Mouse (Mus musculus): ENCODE results near the gene Gm4981.
"Not testable (repeated sequence)": the region's sequence is repeated elsewhere in the genome, so short reads cannot be mapped to it uniquely, and the experiment has no call there.

Gm4981 gene

DNA sequence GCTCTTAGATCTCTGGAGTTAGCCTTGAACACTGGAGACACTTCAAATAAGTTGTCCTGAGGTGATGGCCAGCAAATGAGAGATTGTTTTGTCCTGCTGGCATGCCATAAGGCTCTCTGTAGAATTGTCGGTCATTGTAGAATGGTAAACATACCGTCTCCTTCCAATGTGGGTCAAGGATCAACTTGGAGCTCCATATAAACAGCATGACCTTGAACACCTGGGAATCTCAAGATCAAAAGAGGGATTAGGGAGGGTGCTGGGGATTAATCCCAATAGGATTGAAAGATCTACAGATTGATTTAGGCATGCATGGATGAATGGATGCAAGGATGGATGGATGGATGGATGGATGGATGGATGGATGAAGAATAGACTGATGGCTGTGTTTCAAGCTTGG, 14.9 kb downstream of the Gm4981 start:
- DNase-seq, result not testable (repeated sequence)

- DNase-seq, result no peak
Measured at GRCm38 (mm10) chr10:58220726-58221125, 15.8 kb downstream of the Gm4981 start.

DNA sequence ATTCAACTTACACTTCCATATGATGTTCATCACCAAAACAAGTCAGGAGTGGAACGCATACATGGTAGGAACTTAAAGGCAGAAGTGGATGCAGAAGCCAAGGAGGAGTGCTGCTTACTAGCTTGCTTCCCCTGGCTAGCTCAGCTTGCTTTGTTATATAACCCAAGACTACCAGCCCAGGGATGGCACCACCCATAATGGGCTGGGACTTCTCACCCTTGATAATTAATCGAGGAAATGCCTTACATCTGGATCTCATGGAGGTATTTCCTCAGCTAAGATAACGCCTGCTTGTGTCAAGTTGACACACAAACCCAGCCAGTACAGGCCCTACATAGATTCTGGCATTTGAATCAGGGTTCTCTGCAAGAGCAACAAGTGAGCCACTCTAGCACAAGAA, 19.1 kb downstream of the Gm4981 start:
- DNase-seq, result no peak

GRCm38 (mm10) chr10:58215353-58215752, 21.1 kb downstream of the Gm4981 start:
- DNase-seq, result no peak

DNA sequence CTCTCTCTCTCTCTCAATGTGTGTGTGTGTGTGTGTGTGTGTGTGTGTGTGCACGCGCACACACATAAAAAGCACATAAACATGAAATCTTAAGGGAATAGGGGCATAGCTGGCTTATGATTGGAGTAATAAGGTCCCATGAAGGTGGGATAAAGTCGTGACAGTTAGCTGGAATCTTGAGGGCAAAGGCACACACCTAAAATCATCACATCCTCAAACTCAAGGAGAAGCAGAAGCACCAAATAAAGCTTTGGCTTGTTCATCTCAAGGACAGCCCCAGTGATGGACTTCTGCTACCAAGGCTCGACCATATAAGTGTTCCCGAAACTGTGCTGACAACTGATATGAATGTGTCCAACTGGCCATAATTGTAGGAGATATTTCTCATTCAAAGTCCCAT, 21.6 kb downstream of the Gm4981 start:
- DNase-seq, result no peak

GRCm38 (mm10) chr10:58214497-58214896, 22.0 kb downstream of the Gm4981 start:
- DNase-seq, result no peak

DNA sequence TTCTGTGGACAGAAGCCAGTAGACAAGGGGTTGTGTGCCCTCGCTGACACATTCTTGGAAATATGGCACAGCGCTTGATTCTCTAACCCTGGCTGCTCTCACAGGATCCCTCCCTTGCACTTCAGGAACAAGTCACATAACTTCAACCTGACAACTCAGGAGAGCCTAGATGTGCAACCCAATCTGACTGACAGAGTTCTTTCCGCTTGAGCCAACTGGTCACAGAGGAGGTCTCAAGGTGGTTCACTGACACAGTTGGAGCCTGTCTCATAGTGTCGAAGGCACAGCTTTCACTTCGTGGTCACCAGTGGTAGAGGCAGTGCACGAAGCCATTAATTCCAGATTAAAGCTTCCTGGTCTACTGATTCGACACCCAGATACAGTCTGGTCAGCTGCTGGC, 24.3 kb downstream of the Gm4981 start:
- no peak for DNase-seq

GRCm38 (mm10) chr10:58211213-58211612, 25.3 kb downstream of the Gm4981 start:
- no peak for DNase-seq

DNA sequence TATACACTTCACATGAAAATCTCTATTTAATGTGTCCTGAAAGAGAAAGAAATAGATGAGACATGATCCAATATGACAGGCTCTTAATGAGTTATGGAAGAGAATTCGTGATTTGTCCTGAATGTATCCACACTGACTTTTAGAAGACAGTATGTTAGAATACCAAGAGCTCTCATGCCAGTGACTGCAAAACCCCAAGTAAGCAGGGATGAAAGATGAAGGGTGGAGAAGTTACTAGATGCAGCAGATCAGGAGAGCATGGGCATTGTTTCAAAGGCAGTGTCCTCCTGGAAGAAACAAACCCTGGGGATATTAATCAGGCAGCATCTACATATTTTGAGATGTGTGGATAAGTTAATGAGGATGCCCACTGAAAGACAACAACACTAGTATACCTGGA, 26.0 kb downstream of the Gm4981 start:
- DNase-seq, result no peak

DNA sequence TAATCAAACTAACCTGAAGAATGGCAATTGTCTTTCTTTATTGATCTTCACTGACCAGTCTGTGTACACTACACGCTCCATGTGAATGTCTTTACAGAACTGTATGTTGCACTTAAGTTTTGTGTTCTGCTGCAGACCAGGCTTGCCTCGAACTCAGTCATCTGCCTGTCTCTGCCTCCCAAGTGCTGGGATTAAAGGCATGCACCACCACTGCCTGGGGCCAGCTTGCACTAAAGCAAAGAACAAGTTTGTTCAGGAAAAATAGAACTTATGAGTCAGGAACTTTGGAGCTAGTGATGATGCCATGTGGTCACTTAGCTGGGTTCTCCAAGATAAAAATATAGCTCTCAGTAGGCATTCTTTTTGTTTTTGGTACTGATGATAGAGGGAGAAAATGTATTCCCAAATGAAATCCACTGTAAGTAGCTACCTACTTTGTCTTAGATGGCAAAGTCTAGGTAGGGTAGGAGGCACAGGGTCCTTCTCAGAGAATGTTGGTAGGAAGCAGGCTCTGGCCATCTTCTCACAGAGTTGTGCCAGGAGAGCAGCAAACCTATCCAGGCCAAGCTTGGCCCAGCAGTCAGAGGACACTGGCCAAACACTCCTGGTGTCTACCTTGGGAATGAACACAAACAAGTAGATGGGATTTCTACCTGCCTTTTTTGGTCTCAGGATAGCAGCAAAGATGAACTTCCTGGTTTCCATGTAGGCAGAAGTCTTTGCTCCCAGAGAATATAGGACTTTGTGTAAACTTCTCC, 26.6 kb downstream of the Gm4981 start:
- DNase-seq, result no peak

GRCm38 (mm10) chr10:58206639-58207404, 29.7 kb downstream of the Gm4981 start:
- DNase-seq, result no peak

DNA sequence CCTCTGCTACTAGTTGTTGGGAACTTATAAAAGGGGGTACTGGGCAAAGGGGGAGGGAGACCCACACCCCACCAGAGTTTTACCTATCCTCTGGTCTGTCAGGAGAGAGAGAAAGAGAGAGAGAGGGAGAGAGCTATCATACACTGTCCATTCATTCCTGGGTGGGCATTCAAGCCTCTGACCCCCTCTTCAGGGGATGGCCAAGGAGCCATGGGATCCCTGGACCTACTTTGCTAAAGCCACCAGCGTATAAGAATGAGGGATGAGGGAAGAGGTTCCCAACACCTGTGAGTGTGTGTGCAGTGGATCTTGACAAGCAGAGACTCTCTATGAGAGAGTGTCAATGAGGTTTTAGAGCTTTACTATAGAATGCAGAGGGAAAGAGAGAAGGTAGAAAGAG, 30.5 kb downstream of the Gm4981 start:
- no peak for DNase-seq

Data from right cerebral cortex, postnatal 14 days (tissue).